Mouse (Mus musculus): ENCODE data around the gene Gm4952. TPM values are rescaled to one million over a fixed set of nuclear protein-coding genes. Genes with fewer than 3 reads are reported as not detected.
A peak's percentile ranks its signal among the peaks of the same experiment; 100 is the strongest.

Gene Gm4952
- polyA plus RNA-seq, 1 experiment from 2014 or later: 0.25 TPM

DNA sequence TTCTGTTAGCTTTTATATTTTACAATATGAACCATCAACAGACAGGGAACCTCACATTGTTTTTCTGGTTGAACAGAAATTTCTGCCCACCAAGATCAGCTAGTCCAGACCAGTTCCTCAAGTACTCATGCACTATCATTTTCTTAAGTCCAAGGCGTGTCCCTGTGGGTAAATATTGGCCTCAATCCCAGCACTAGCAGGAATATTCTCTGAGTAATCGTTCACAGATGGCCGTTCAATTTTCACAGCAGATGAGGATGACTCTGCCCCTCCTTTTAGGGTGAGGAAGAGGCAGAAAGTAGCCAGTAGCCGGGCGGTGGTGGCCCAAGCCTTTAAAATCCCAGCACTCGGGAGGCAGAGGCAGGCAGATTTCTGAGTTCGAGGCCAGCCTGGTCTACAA is 24.7 kb upstream of the Gm4952 start:
- H3K9me3 ChIP-seq: no peaks in the 10 kb centered on the region
- WGBS: 67% methylated on average over 7 of the region's 7 CpGs
- no peak overlapping the region for H3K27ac ChIP-seq
- peaks cover 13% of the 10 kb centered on the region for H3K36me3 ChIP-seq
- H3K4me3 ChIP-seq: no peak overlapping the region
- no peak overlapping the region for H3K9ac ChIP-seq
- 0 out of 2 replicates have a peak overlapping the region, but pooled peaks have one; percentile 70 for H3K4me2 ChIP-seq
- no peaks in the 10 kb centered on the region for H3K27me3 ChIP-seq
- no peak for ATAC-seq (ENCODE audit: insufficient number of reproducible peaks, insufficient read depth, low FRiP score, low TSS enrichment, low read depth)
- H3K4me1 ChIP-seq: peaks cover 18% of the 10 kb centered on the region

GRCm38 (mm10) chr19:12575514-12575913 is 24.3 kb upstream of the Gm4952 start:
- 93% methylated on average over 2 of the region's 2 CpGs for WGBS
- Histone ChIP-seq H3K9me3 (no peaks in the 10 kb centered on the region), H3K27me3 (no peaks in the 10 kb centered on the region), H3K4me2 (no peak overlapping the region), H3K27ac (no peak overlapping the region), H3K4me3 (no peak overlapping the region), H3K36me3 (peaks cover 13% of the 10 kb centered on the region), H3K9ac (no peak overlapping the region), H3K4me1 (peaks cover 18% of the 10 kb centered on the region)
- no peak for ATAC-seq (ENCODE audit: insufficient number of reproducible peaks, insufficient read depth, low FRiP score, low TSS enrichment, low read depth)

DNA sequence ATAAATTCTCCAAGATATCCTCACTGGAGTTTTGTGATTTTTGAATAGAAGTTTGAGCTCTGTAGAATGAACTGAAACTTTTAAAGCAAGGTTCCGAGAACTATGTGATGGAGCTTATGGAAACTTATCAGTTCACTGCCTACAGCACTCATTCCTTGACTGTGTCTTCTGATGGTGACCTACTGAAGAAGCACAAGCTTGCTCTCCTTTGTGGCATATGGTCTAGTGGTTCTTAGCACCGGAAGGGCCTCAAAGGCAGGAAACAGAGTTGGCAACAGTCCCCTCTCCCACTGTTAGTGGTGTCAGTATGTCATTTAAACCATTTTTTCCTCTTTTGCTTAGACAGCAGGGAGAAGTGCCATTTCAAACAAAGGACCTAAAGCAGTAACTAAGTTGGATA is 23.1 kb upstream of the Gm4952 start:
- Histone ChIP-seq H3K36me3 (peaks cover 13% of the 10 kb centered on the region), H3K27ac (no peak overlapping the region), H3K9me3 (no peaks in the 10 kb centered on the region), H3K4me1 (peaks cover 18% of the 10 kb centered on the region), H3K9ac (no peak overlapping the region), H3K4me2 (no peak overlapping the region), H3K27me3 (no peaks in the 10 kb centered on the region), H3K4me3 (no peak overlapping the region)
- WGBS: 87% methylated on average over 2 of the region's 2 CpGs
- no peak for ATAC-seq (ENCODE audit: insufficient number of reproducible peaks, insufficient read depth, low FRiP score, low TSS enrichment, low read depth)

GRCm38 (mm10) chr19:12585310-12585709 is 14.5 kb upstream of the Gm4952 start:
- no peak overlapping the region for H3K27ac ChIP-seq
- no peak overlapping the region for H3K4me3 ChIP-seq
- H3K36me3 ChIP-seq: peaks cover 7% of the 10 kb centered on the region; the same call in 1 of the 2 replicates
- H3K4me2 ChIP-seq: no peak overlapping the region
- H3K9ac ChIP-seq: no peak overlapping the region
- ATAC-seq (ENCODE audit: insufficient number of reproducible peaks, insufficient read depth, low FRiP score, low TSS enrichment, low read depth): no peak
- no peaks in the 10 kb centered on the region for H3K9me3 ChIP-seq
- no peaks in the 10 kb centered on the region for H3K4me1 ChIP-seq
- no peaks in the 10 kb centered on the region for H3K27me3 ChIP-seq
- 74% methylated on average over 4 of the region's 4 CpGs for WGBS

DNA sequence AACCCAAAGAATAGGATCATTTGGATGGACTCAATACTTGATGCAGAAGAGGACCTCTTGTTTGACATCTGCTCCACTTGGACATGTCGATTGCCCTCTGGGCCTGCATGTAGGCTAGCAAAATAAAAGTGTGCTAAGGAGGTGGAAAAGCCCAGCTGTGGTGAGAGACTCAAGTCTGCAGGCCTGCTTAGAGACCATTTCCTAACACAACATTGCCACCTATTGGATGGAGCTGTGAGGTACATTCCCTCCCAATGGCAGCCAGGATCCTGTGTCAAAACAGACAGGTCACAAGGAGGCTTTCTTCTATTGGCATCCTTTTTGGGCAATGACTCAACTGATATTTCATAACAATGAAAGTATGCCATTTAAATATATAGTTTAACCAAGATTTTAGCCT is 7.9 kb upstream of the Gm4952 start:
- no peak overlapping the region for H3K4me2 ChIP-seq
- 0 out of 2 replicates have a peak, but pooled peaks have one; percentile 49 for ATAC-seq (ENCODE audit: insufficient number of reproducible peaks, insufficient read depth, low FRiP score, low TSS enrichment, low read depth)
- H3K9ac ChIP-seq: no peak overlapping the region
- H3K27ac ChIP-seq: no peak overlapping the region
- H3K4me1 ChIP-seq: peaks cover 9% of the 10 kb centered on the region; the same call in 1 of the 2 replicates
- no peaks in the 10 kb centered on the region for H3K9me3 ChIP-seq
- 14% methylated on average over 1 of the region's 1 CpGs for WGBS
- peaks cover 5% of the 10 kb centered on the region for H3K27me3 ChIP-seq
- H3K4me3 ChIP-seq: no peak overlapping the region
- H3K36me3 ChIP-seq: peaks cover 5% of the 10 kb centered on the region; the same call in 1 of the 2 replicates

GRCm38 (mm10) chr19:12595135-12595529 is 4.6 kb upstream of the Gm4952 start:
- Histone ChIP-seq H3K9ac (no peak overlapping the region), H3K4me2 (peak overlapping the region; percentile 99), H3K27me3 (peaks cover 11% of the 10 kb centered on the region), H3K9me3 (no peaks in the 10 kb centered on the region), H3K4me3 (peak overlapping the region; percentile 64), H3K36me3 (no peaks in the 10 kb centered on the region), H3K27ac (no peak overlapping the region), H3K4me1 (peaks cover 11% of the 10 kb centered on the region; the same call in 1 of the 2 replicates)
- WGBS: 55% methylated on average over 2 of the region's 2 CpGs
- ATAC-seq (ENCODE audit: insufficient number of reproducible peaks, insufficient read depth, low FRiP score, low TSS enrichment, low read depth): no peak

DNA sequence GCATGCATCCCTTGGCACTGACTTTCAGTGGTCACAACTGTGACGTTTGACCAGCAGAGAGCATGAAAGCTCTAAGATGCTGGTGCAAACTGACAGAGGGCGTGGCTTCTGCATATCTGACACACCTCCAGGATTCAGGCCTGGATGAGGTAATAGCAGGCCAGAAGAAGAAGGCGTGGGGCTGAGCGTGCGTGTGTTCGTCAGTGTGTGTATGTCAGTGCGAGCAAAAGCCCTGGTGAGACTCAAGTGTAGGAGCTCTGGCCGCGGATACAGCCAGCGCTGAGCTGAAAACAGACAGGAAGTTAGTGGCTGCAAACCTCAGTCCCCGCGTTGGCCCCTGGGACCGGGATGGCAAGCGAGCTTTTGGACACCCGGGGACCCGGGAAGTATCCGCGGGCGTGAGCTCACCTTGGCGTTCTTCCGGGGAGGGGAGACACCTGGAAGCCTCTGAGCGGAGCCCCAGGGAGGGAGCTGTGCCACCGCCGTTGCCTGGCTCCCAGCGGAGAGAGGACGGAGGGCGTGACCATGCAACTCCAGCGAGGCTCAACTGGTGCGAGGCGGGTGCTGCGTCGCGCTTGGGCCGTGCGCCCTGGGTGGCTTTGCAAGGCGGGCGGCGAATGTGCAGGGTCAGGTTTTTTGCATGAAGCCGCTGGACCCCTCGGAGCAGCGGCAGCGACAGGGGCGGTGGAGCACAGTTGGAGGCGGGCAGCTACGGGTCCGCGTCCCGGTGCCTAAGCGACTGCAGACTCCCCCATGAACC is 4.1 kb upstream of the Gm4952 start:
- WGBS: under 1% methylated on average over 49 of the region's 49 CpGs
- H3K27ac ChIP-seq: no peak overlapping the region
- peak; percentile 90 for ATAC-seq (ENCODE audit: insufficient number of reproducible peaks, insufficient read depth, low FRiP score, low TSS enrichment, low read depth)

DNA sequence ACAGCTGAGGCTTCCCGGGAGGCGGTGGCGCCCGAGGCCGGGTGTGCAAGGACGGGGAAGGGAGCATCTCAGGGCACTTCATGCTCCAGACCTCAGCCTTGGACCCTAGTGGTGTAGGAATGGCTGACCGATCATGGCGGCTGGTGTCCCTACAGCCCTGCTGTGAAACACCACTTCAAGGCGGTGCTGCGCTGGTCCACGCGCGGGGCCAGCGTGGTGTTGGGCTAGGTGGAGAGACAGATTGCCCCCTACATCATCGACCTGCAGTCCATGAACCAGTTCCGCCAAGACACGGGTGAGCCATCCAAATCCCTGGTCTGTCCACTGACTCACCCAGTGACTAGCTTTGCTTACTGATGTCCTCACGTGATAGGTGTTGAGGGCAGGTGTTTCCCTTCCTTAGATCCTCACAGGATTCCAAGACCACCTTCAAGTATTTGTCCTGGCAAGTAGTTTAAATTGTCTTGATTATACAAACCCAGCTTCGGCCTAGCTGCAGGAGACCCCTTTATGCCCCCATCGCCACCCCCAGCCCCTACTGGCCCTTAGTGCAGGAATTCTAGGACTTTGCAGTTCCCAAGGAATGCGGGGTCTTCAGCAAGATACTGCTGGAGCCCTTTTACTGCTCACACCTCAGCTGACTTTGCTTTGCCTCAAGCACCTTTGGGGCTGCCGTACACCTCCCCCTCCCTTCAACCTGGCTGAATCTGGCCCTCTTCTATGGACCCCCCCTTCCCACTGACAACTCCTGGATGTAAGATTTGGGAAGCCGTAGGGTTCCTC is 3.3 kb upstream of the Gm4952 start:
- Histone ChIP-seq H3K4me2 (peak overlapping the region; percentile 99), H3K9ac (peak overlapping the region; percentile 75), H3K27ac (no peak overlapping the region), H3K4me3 (peak overlapping the region; percentile 64), H3K9me3 (no peaks in the 10 kb centered on the region), H3K27me3 (peaks cover 11% of the 10 kb centered on the region), H3K4me1 (peaks cover 11% of the 10 kb centered on the region; the same call in 1 of the 2 replicates), H3K36me3 (no peaks in the 10 kb centered on the region)
- 14% methylated on average over 23 of the region's 23 CpGs for WGBS
- peak; percentile 26; the same call in 1 of the 2 replicates for ATAC-seq (ENCODE audit: insufficient number of reproducible peaks, insufficient read depth, low FRiP score, low TSS enrichment, low read depth)

More for the DNA sequence above, 4.1 kb upstream of the Gm4952 start:
- peak overlapping the region; percentile 64 for H3K4me3 ChIP-seq
- H3K9me3 ChIP-seq: no peaks in the 10 kb centered on the region
- H3K4me1 ChIP-seq: peaks cover 11% of the 10 kb centered on the region; the same call in 1 of the 2 replicates
- no peaks in the 10 kb centered on the region for H3K36me3 ChIP-seq
- H3K27me3 ChIP-seq: peaks cover 11% of the 10 kb centered on the region
- H3K4me2 ChIP-seq: peak overlapping the region; percentile 99
- peak overlapping the region; percentile 75 for H3K9ac ChIP-seq

GRCm38 (mm10) chr19:12597073-12597405 is 2.7 kb upstream of the Gm4952 start:
- no peak overlapping the region for H3K4me3 ChIP-seq
- H3K27me3 ChIP-seq: peaks cover 11% of the 10 kb centered on the region
- no peaks in the 10 kb centered on the region for H3K9me3 ChIP-seq
- WGBS: 69% methylated on average over 3 of the region's 3 CpGs
- H3K27ac ChIP-seq: no peak overlapping the region
- peak overlapping the region; percentile 99 for H3K4me2 ChIP-seq
- no peak overlapping the region for H3K9ac ChIP-seq
- no peak for ATAC-seq (ENCODE audit: insufficient number of reproducible peaks, insufficient read depth, low FRiP score, low TSS enrichment, low read depth)
- H3K36me3 ChIP-seq: no peaks in the 10 kb centered on the region
- H3K4me1 ChIP-seq: peaks cover 11% of the 10 kb centered on the region; the same call in 1 of the 2 replicates

DNA sequence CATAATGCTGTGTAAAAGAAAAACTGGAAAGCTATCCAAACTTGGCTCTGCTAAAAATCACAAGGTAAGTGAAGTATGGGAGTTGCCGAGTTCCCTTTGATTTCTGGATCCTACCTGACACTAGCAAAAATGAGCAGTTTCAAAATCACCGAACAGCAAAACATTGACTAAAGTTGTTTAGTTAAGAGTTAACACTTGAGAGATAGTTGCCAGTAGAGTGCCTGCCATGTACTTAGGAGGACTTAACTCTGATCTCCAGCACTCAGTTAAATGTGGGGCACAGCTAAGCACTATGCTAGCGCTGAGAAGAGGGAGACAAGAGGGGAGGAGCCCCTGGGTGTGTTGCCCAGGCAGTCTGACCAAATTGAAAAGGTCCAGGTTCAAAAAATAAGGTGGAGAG is 1.1 kb upstream of the Gm4952 start:
- Histone ChIP-seq H3K9me3 (no peaks in the 10 kb centered on the region), H3K36me3 (no peaks in the 10 kb centered on the region), H3K4me2 (no peak overlapping the region), H3K4me1 (peaks cover 11% of the 10 kb centered on the region; the same call in 1 of the 2 replicates), H3K27ac (no peak overlapping the region), H3K4me3 (no peak overlapping the region), H3K27me3 (peaks cover 11% of the 10 kb centered on the region), H3K9ac (no peak overlapping the region)
- no peak for ATAC-seq (ENCODE audit: insufficient number of reproducible peaks, insufficient read depth, low FRiP score, low TSS enrichment, low read depth)
- 74% methylated on average over 3 of the region's 3 CpGs for WGBS

GRCm38 (mm10) chr19:12600684-12601480 is 1.1 kb downstream of the Gm4952 start:
- Histone ChIP-seq H3K36me3 (no peaks in the 10 kb centered on the region), H3K27me3 (peaks cover 11% of the 10 kb centered on the region), H3K9ac (no peak overlapping the region), H3K4me1 (peaks cover 11% of the 10 kb centered on the region; the same call in 1 of the 2 replicates), H3K27ac (no peak overlapping the region), H3K4me2 (no peak overlapping the region), H3K4me3 (no peak overlapping the region), H3K9me3 (no peaks in the 10 kb centered on the region)
- 17% methylated on average over 2 of the region's 2 CpGs for WGBS
- ATAC-seq (ENCODE audit: insufficient number of reproducible peaks, insufficient read depth, low FRiP score, low TSS enrichment, low read depth): no peak
